Mouse (Mus musculus) cerebellum, adult 2 months (tissue): ENCODE data around the gene Tmem136.

Experiments
- CTCF ChIP-seq: fragments of 200-500 bp; IDR thresholded peaks from 2 replicates; pipeline ENCODE4 v1.5.1; 2011; ENCODE audit warnings: low read depth, mild to moderate bottlenecking, control low read depth, low read length, moderate library complexity, borderline replicate concordance; ENCODE audit not compliant: insufficient read depth
- POLR2A ChIP-seq: fragments of 200-500 bp; IDR thresholded peaks from 2 replicates; pipeline ENCODE4 v1.6.1; 2011; ENCODE audit warnings: low read length, control low read depth, borderline replicate concordance; ENCODE audit not compliant: insufficient read depth

DNA sequence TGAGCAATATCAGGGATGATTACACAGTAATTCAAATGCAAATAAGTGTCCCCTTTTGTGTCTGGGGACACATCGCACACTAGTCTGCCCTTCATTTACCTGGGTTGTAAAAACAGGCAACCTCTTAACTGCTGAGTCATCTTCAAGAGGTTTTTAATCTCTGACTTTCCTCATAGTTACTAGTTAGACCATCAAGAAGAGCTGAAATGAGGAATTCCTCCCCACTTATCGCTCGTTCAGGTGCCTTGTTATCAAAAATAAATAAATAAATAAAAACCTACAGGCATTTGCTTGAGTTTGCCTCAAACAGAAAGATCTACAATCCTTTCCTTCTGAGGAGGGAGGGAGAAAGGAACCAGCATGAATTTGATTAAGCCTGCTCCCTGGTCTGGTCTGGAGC lies 7.6 kb downstream of the Tmem136 start:
- TF ChIP-seq CTCF (no peak), POLR2A (no peak)
